Mouse (Mus musculus): ENCODE data around the gene Tsga10.

DNA sequence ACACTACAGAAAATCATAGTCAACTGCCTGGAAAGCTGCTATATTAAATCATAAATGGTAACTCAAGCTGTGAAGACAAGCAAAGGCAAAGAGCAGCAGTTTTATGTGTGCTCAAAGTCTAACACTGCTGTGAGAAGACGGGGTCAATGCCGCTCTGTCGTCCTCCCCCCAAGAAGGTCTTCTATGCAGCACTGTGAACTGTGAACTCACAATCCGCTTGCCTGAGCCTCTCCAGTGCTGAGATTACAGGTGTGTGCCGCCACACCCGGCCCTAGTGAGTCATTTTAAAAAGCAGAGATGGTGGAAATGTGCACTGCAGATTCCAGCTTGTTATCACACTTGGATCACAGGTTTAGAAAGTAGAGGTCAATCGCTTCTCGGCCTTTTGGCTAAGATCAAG lies 19.4 kb downstream of the Tsga10 start:
- TF ChIP-seq POLR2A (IDR thresholded peaks at IDR 0.05; ENCODE audit: borderline replicate concordance, extremely low read depth, insufficient read depth, insufficient read length, poor library complexity, severe bottlenecking): no peak
- no peak for TF ChIP-seq CTCF (IDR thresholded peaks at IDR 0.05; ENCODE audit: borderline replicate concordance, extremely low read depth, insufficient read depth, insufficient read length)

Measured in brain, embryonic 14.5 days (tissue).